Mouse (Mus musculus) embryonic facial prominence, embryonic 11.5 days (tissue): ENCODE measurements around the gene Abca7. TPM values are rescaled to one million over a fixed set of nuclear protein-coding genes. Genes with fewer than 3 reads are reported as not detected.
A peak's percentile ranks its signal among the peaks of the same experiment; 100 is the strongest.
"Not testable (repeated sequence)": the region's sequence is repeated elsewhere in the genome, so short reads cannot be mapped to it uniquely, and the experiment has no call there.

Experiments
- ATAC-seq: fragments of 200-750 bp; cut with Nextera tagmentation; replicated peaks from 2 replicates; pipeline ENCODE4 v1.8.0; 2017; ENCODE audit warnings: low read depth; ENCODE audit not compliant: insufficient number of reproducible peaks, low FRiP score, low TSS enrichment
- DNase-seq: peaks from one replicate; pipeline ENCODE4 v3.0.0-alpha.2; 2015; ENCODE audit warnings: low spot score
- H3K27ac ChIP-seq: fragments of 300-500 bp; sonication (generic); replicated peaks from 2 replicates; pipeline ENCODE4 v1.5.1; 2014; ENCODE audit warnings: mild to moderate bottlenecking, low read depth, low read length, control low read depth
- H3K27me3 ChIP-seq: fragments of 300-500 bp; sonication (generic); 2 replicates; pipeline ENCODE4 v1.6.1; 2014; ENCODE audit warnings: mild to moderate bottlenecking, low read length, moderate library complexity, mixed read lengths; ENCODE audit not compliant: control insufficient read depth, insufficient read depth
- H3K36me3 ChIP-seq: fragments of 300-500 bp; sonication (generic); replicated peaks from 2 replicates; pipeline ENCODE4 v1.6.1; 2014; ENCODE audit warnings: low read depth, mild to moderate bottlenecking, low read length, moderate library complexity, mixed read lengths; ENCODE audit not compliant: control insufficient read depth, insufficient read depth
- H3K4me1 ChIP-seq: fragments of 300-500 bp; sonication (generic); 2 replicates; pipeline ENCODE4 v1.6.1; 2014; ENCODE audit warnings: low read length, mixed read lengths; ENCODE audit not compliant: control insufficient read depth, insufficient read depth
- H3K4me2 ChIP-seq: fragments of 300-500 bp; sonication (generic); 2 replicates; pipeline ENCODE4 v1.6.1; 2014; ENCODE audit warnings: low read depth, mild to moderate bottlenecking, control low read depth, low read length, moderate library complexity
- H3K4me3 ChIP-seq: fragments of 300-500 bp; sonication (generic); 2 replicates; pipeline ENCODE4 v1.5.1; 2014; ENCODE audit warnings: low read depth, low read length, control low read depth
- H3K9ac ChIP-seq: fragments of 300-500 bp; sonication (generic); replicated peaks from 2 replicates; pipeline ENCODE4 v1.6.1; 2014; ENCODE audit warnings: mild to moderate bottlenecking, control low read depth, low read length
- H3K9me3 ChIP-seq: fragments of 300-500 bp; sonication (generic); replicated peaks from 2 replicates; pipeline ENCODE4 v1.6.1; 2016; ENCODE audit warnings: mild to moderate bottlenecking, low read length, inconsistent platforms, mixed read lengths; ENCODE audit not compliant: control insufficient read depth
- WGBS: fragments of 180-500 bp; shearing (Covaris S2); extraction: QIAGEN DNeasy Blood & Tissue Kit; methylation state at CpG from one replicate; pipeline ENCODE4 v1.1.7; 2014; 5-methylcytosine and 5-hydroxymethylcytosine counted together
- polyA plus RNA-seq: library from polyadenylated mRNA; unstranded; fragments of >200 nt; fragmentation: Nextera tagmentation; extraction: Ambion mirVana; gene quantifications from 2 replicates; pipeline ENCODE4 v1.2.1, GENCODE M21; 2014

Gene Abca7
- polyA plus RNA-seq, 1 experiment from 2014 or later = 0.98 TPM

GRCm38 (mm10) chr10:80050244-80050643 lies 54.0 kb downstream of the Abca7 start:
- no peak overlapping the region for H3K4me2 ChIP-seq
- no peak overlapping the region for H3K27ac ChIP-seq
- H3K4me3 ChIP-seq = no peak overlapping the region
- H3K27me3 ChIP-seq = no peaks in the 10 kb centered on the region
- 22% methylated on average over 6 of the region's 6 CpGs for WGBS
- H3K9ac ChIP-seq = no peak overlapping the region; the same call in 1 of the 2 replicates
- DNase-seq = no peak
- H3K4me1 ChIP-seq = peaks cover 3% of the 10 kb centered on the region; the same call in 1 of the 2 replicates
- no peak for ATAC-seq
- no peaks in the 10 kb centered on the region for H3K9me3 ChIP-seq
- H3K36me3 ChIP-seq = no peaks in the 10 kb centered on the region

DNA sequence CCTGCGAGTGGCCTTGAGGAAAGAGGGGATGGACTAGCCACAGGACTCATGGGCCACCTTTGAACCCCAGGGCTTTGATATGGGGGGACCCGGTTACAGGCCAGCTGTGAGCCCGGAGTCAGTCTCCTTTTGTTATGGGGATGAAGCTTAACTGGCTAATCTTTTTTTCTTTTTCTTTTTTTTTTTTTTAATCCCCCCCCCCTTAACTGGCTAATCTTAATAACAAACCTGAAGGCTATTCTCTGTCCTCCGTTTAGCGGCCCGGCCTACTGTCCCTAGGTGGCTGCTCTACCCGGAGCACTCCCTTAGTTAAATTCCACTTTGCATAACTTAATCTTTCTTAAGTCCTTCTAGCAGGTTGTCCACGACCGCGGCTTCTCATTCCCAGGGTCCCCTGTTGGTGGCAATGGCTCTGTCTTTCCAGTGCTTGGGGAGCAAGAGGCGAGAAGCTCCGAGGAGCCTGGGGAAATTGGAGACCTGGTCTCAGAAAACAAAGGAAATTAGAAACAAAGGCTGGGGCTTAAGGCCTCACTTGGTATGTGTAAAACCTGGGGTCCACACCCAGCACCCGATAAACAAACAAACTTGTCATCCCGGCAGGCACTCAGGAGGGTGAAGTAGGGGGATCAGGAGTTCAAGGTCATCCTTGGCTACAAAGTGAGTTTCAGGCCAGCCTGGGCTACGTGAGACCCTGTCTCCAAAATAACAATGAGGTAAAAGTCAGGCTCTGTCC lies 54.8 kb downstream of the Abca7 start:
- Histone ChIP-seq H3K4me1 (peaks cover 3% of the 10 kb centered on the region; the same call in 1 of the 2 replicates), H3K4me2 (no peak overlapping the region), H3K27me3 (no peaks in the 10 kb centered on the region), H3K9me3 (no peaks in the 10 kb centered on the region), H3K36me3 (no peaks in the 10 kb centered on the region), H3K4me3 (no peak overlapping the region), H3K27ac (no peak overlapping the region), H3K9ac (0 out of 2 replicates have a peak overlapping the region, but pooled peaks have one; percentile 34)
- DNase-seq (no peak), ATAC-seq (no peak)
- 19% methylated on average over 15 of the region's 15 CpGs for WGBS

GRCm38 (mm10) chr10:80051618-80052373 lies 55.5 kb downstream of the Abca7 start:
- DNase-seq (no peak), ATAC-seq (no peak)
- 27% methylated on average over 14 of the region's 14 CpGs for WGBS
- no peaks in the 10 kb centered on the region for H3K9me3 ChIP-seq
- peaks cover 3% of the 10 kb centered on the region; the same call in 1 of the 2 replicates for H3K4me1 ChIP-seq
- no peak overlapping the region for H3K27ac ChIP-seq
- H3K27me3 ChIP-seq = no peaks in the 10 kb centered on the region
- H3K36me3 ChIP-seq = peaks cover 2% of the 10 kb centered on the region
- H3K4me2 ChIP-seq = no peak overlapping the region
- H3K9ac ChIP-seq = no peak overlapping the region; the same call in 1 of the 2 replicates
- no peak overlapping the region for H3K4me3 ChIP-seq

GRCm38 (mm10) chr10:80052374-80052764 lies 56.1 kb downstream of the Abca7 start:
- ATAC-seq (no peak), DNase-seq (no peak)
- 87% methylated on average over 5 of the region's 5 CpGs for WGBS
- Histone ChIP-seq H3K9ac (no peak overlapping the region; the same call in 1 of the 2 replicates), H3K36me3 (peaks cover 6% of the 10 kb centered on the region), H3K4me3 (no peak overlapping the region), H3K27me3 (no peaks in the 10 kb centered on the region), H3K4me1 (peaks cover 3% of the 10 kb centered on the region; the same call in 1 of the 2 replicates), H3K4me2 (no peak overlapping the region), H3K27ac (no peak overlapping the region), H3K9me3 (no peaks in the 10 kb centered on the region)

DNA sequence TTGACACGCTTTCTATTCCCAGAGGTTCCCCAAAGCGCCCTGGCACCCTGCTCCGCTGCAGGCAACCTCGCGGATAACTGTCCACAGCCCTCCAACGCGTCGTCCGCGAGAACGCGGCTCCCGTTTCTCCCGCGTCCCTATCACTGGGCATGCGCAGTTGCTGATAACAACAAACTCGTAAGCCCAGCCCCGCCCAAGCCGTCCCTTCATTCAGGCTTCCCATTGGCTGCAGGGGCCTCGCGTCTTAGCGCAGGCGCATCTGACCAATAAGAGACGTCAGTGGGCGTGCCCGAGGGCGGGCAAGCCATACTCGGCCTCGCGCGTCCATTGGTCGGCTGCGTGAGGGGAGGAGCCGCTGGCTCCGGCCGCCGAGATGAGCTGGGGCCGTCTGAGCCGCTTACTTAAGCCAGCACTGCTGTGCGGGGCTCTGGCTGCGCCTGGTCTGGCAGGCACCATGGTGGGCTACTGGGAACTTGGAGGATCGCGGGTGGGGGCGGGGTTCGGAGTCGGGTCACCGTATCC lies 57.0 kb downstream of the Abca7 start:
- Histone ChIP-seq H3K9ac (peak overlapping the region; percentile 73), H3K27me3 (no peaks in the 10 kb centered on the region), H3K27ac (peak overlapping the region; percentile 86), H3K4me1 (peaks cover 3% of the 10 kb centered on the region; the same call in 1 of the 2 replicates), H3K36me3 (peaks cover 6% of the 10 kb centered on the region), H3K4me2 (peak overlapping the region; percentile 61), H3K4me3 (peak overlapping the region; percentile 65), H3K9me3 (no peaks in the 10 kb centered on the region)
- DNase-seq = peak; percentile 100
- under 1% methylated on average over 47 of the region's 47 CpGs for WGBS
- ATAC-seq = peak; percentile 95

DNA sequence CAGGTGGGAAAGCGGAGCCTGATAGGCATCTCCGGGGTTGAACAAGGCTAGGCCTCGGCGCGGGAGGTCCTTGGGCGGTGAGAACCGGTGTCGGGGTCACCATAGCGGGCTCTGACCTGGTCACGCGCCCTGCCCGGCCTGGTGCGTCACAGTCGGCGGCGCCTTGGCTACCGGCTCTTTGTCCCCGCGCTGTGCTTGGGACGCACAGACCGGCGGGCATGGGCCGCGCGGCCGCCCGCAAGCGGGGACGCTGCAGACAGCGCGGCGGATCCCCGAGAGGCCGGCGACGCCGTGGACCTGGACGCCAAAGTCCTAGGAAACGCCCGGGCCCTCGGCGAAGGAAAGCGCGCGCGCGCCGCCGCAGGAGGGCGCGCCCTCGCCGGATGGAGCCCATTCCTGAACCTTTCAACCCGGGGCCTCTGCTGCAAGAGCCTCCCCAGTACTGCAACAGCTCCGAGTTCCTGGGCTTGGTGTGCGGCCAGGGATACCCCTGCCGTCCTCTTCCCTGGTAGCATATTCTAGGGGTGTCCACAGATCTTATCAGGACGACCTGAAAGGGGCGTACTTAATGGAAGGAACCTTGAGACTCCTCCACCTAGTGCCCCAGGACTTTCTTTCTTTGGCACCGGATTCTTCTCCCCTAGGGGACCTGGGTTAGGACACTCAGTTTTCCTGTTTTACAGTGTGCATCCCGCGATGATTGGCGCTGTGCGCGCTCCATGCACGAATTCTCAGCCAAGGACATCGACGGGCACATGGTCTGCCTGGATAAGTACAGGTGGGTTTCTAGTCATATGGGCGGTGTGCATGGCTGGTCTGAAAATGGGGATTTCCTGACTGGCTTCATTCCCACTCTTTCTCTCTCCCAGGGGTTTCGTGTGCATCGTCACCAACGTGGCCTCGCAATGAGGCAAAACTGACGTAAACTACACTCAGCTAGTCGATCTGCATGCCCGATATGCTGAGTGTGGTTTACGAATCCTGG lies 57.8 kb downstream of the Abca7 start:
- Histone ChIP-seq H3K9me3 (no peaks in the 10 kb centered on the region), H3K4me2 (peak overlapping the region; percentile 61), H3K4me1 (peaks cover 3% of the 10 kb centered on the region; the same call in 1 of the 2 replicates), H3K27me3 (no peaks in the 10 kb centered on the region), H3K9ac (peak overlapping the region; percentile 73), H3K4me3 (peak overlapping the region; percentile 65), H3K27ac (peak overlapping the region; percentile 86), H3K36me3 (peaks cover 6% of the 10 kb centered on the region)
- DNase-seq = peak; percentile 76
- ATAC-seq = peak; percentile 35
- 2% methylated on average over 74 of the region's 77 CpGs for WGBS

DNA sequence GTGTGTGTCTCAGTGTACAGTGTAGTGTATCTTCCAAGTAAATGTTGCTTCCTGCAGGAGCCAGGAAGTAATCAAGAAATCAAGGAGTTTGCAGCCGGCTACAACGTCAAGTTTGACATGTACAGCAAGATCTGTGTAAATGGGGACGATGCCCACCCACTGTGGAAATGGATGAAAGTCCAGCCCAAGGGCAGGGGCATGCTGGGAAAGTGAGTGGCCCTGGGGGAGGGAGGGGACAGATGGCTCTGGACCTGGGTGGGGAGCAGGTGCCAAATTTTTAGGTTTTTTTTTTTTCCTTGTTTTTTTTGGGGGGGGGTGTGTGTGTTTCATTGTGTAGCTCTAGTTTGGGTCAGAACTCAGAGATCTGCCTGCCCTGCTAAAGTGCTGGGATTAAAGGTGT lies 58.6 kb downstream of the Abca7 start:
- ATAC-seq = not testable (repeated sequence)

More for the DNA sequence above, 58.6 kb downstream of the Abca7 start:
- WGBS = 48% methylated on average over 3 of the region's 3 CpGs
- H3K27me3 ChIP-seq, H3K36me3 ChIP-seq, H3K9me3 ChIP-seq, H3K4me1 ChIP-seq, DNase-seq, H3K27ac ChIP-seq: not testable (repeated sequence)
- peak overlapping the region; percentile 65; the same call in 1 of the 2 replicates for H3K4me3 ChIP-seq
- peak overlapping the region; percentile 61 for H3K4me2 ChIP-seq
- H3K9ac ChIP-seq = peak overlapping the region; percentile 23; the same call in 1 of the 2 replicates
